Mouse (Mus musculus) megakaryocyte, embryonic 14.5 days (primary cell): Measurements from ENCODE around the gene Vmn2r89. TPM values are rescaled to one million over a fixed set of nuclear protein-coding genes. Genes with fewer than 3 reads are reported as not detected.
"Not testable (repeated sequence)": the region's sequence is repeated elsewhere in the genome, so short reads cannot be mapped to it uniquely, and the experiment has no call there.

Experiments used
- H3K27me3 ChIP-seq: replicated peaks from 2 replicates; pipeline ENCODE3; 2012; ENCODE audit warnings: inconsistent platforms
- H3K36me3 ChIP-seq: replicated peaks from 2 replicates; pipeline ENCODE3; 2012; ENCODE audit warnings: low read length, inconsistent platforms, mixed read lengths
- H3K4me1 ChIP-seq: 2 replicates; pipeline ENCODE4 v1.6.1; 2012; ENCODE audit warnings: inconsistent platforms
- H3K4me3 ChIP-seq: replicated peaks from 2 replicates; pipeline ENCODE3; 2012; ENCODE audit warnings: moderate library complexity, mild to moderate bottlenecking, inconsistent platforms
- H3K9me3 ChIP-seq: 2 replicates; pipeline ENCODE4 v1.6.1; 2012; ENCODE audit warnings: inconsistent platforms
- FLI1 ChIP-seq: IDR thresholded peaks from 2 replicates; pipeline ENCODE4 v1.6.1; 2012; ENCODE audit warnings: low read length, inconsistent platforms, mixed read lengths
- GATA1 ChIP-seq: IDR thresholded peaks from 3 replicates; pipeline ENCODE4 v1.6.1; 2012; ENCODE audit warnings: mixed read lengths, low read length, inconsistent platforms, borderline replicate concordance
- polyA plus RNA-seq: library from polyadenylated mRNA; stranded (reverse); fragments of >175 nt; gene quantifications from 2 replicates; pipeline ENCODE4 v1.2.3, GENCODE M21; 2012; ENCODE audit warnings: low replicate concordance; ENCODE audit not compliant: insufficient read depth

Vmn2r89 gene
- polyA plus RNA-seq: 0.40 TPM in 1 of 2 replicates, not detected in the other

- H3K4me3 ChIP-seq: not testable (repeated sequence)
Observed at GRCm38 (mm10) chr14:51451557-51451956, at the start of gene Vmn2r89. Gene Vmn2r89, plus strand, starts transcription at chr14:51451857.

GRCm38 (mm10) chr14:51410520-51410919, 41.1 kb upstream of the Vmn2r89 start, which contains the start of gene Vmn2r88:
Gene Vmn2r88, plus strand, starts transcription at chr14:51410820.
- H3K4me3 ChIP-seq: no peak within 1 kb of the TSS
- no peak for TF ChIP-seq GATA1
- no peak for TF ChIP-seq FLI1
- H3K36me3 ChIP-seq: no peaks in the 10 kb centered on the region
- no peaks in the 10 kb centered on the region for H3K27me3 ChIP-seq
- H3K9me3 ChIP-seq: no peaks in the 10 kb centered on the region
- H3K4me1 ChIP-seq: no peaks in the 10 kb centered on the region

More at GRCm38 (mm10) chr14:51451557-51451956, at the start of gene Vmn2r89:
- not testable (repeated sequence) for H3K4me1 ChIP-seq, H3K9me3 ChIP-seq, H3K36me3 ChIP-seq, H3K27me3 ChIP-seq

GRCm38 (mm10) chr14:51423885-51424284, 27.8 kb upstream of the Vmn2r89 start:
- no peaks in the 10 kb centered on the region for H3K36me3 ChIP-seq
- TF ChIP-seq FLI1 (no peak), GATA1 (no peak)
- no peaks in the 10 kb centered on the region for H3K9me3 ChIP-seq
- H3K4me1 ChIP-seq: no peaks in the 10 kb centered on the region
- H3K27me3 ChIP-seq: no peaks in the 10 kb centered on the region
- H3K4me3 ChIP-seq: no peak overlapping the region

GRCm38 (mm10) chr14:51430138-51430537, 21.5 kb upstream of the Vmn2r89 start:
- H3K4me3 ChIP-seq, H3K4me1 ChIP-seq, H3K27me3 ChIP-seq, H3K9me3 ChIP-seq, H3K36me3 ChIP-seq: not testable (repeated sequence)

- Histone ChIP-seq H3K27me3 (no peaks in the 10 kb centered on the region), H3K9me3 (peaks cover 23% of the 10 kb centered on the region), H3K4me3 (peak overlapping the region; percentile 78), H3K4me1 (no peaks in the 10 kb centered on the region; the same call in 1 of the 2 replicates), H3K36me3 (no peaks in the 10 kb centered on the region)
- TF ChIP-seq GATA1: no peak
- TF ChIP-seq FLI1: no peak
Observed at GRCm38 (mm10) chr14:51434546-51434945, 17.1 kb upstream of the Vmn2r89 start.

- H3K4me3 ChIP-seq: peak overlapping the region; percentile 78
Observed at GRCm38 (mm10) chr14:51435020-51435419, 16.6 kb upstream of the Vmn2r89 start.

GRCm38 (mm10) chr14:51438955-51439354, 12.7 kb upstream of the Vmn2r89 start:
- Histone ChIP-seq H3K4me1 (no peaks in the 10 kb centered on the region; the same call in 1 of the 2 replicates), H3K36me3 (no peaks in the 10 kb centered on the region), H3K9me3 (peaks cover 23% of the 10 kb centered on the region), H3K4me3 (no peak overlapping the region), H3K27me3 (no peaks in the 10 kb centered on the region)
- TF ChIP-seq FLI1: no peak
- no peak for TF ChIP-seq GATA1

More at GRCm38 (mm10) chr14:51435020-51435419, 16.6 kb upstream of the Vmn2r89 start:
- H3K9me3 ChIP-seq: peaks cover 23% of the 10 kb centered on the region
- H3K36me3 ChIP-seq: no peaks in the 10 kb centered on the region
- H3K27me3 ChIP-seq: no peaks in the 10 kb centered on the region
- TF ChIP-seq FLI1: no peak
- no peak for TF ChIP-seq GATA1
- no peaks in the 10 kb centered on the region; the same call in 1 of the 2 replicates for H3K4me1 ChIP-seq

- H3K36me3 ChIP-seq, H3K4me3 ChIP-seq, H3K27me3 ChIP-seq: not testable (repeated sequence)
Observed at GRCm38 (mm10) chr14:51480278-51480677, 28.6 kb downstream of the Vmn2r89 start.

GRCm38 (mm10) chr14:51481332-51482015, 29.8 kb downstream of the Vmn2r89 start:
- not testable (repeated sequence) for H3K36me3 ChIP-seq, H3K4me1 ChIP-seq, H3K9me3 ChIP-seq, H3K4me3 ChIP-seq, H3K27me3 ChIP-seq

More at GRCm38 (mm10) chr14:51480278-51480677, 28.6 kb downstream of the Vmn2r89 start:
- H3K4me1 ChIP-seq, H3K9me3 ChIP-seq: not testable (repeated sequence)

GRCm38 (mm10) chr14:51482051-51482715, 30.5 kb downstream of the Vmn2r89 start:
- Histone ChIP-seq H3K36me3 (no peaks in the 10 kb centered on the region), H3K4me1 (no peaks in the 10 kb centered on the region), H3K4me3 (peak overlapping the region; percentile 75), H3K27me3 (no peaks in the 10 kb centered on the region), H3K9me3 (no peaks in the 10 kb centered on the region)
- TF ChIP-seq FLI1 (no peak), GATA1 (no peak)

GRCm38 (mm10) chr14:51482971-51483381, 31.3 kb downstream of the Vmn2r89 start:
- H3K9me3 ChIP-seq, H3K4me1 ChIP-seq, H3K36me3 ChIP-seq, H3K27me3 ChIP-seq: not testable (repeated sequence)
- peak overlapping the region; percentile 72 for H3K4me3 ChIP-seq
